Mouse (Mus musculus) CD8-positive naive resting alpha-beta T cell, adult 57 days (primary cell): Measurements from ENCODE around the gene Ak8. TPM values are rescaled to one million over a fixed set of nuclear protein-coding genes. Genes with fewer than 3 reads are reported as not detected.

ENCODE experiments used
- total RNA-seq: library from RNA; stranded (reverse); gene quantifications from one replicate; pipeline ENCODE4 v1.2.4, GENCODE M21; 2023

Gene Ak8
- not detected for total RNA-seq

GRCm38 (mm10) chr2:28699361-28700335 lies at the start of gene Ak8, which contains the start of gene Spaca9:
Gene Ak8, plus strand, starts transcription at chr2:28700164.
Gene Spaca9, minus strand, starts transcription at chr2:28699727.

GRCm38 (mm10) chr2:28840222-28840951 lies 140.4 kb downstream of the Ak8 start, which contains the start of the genes Gtf3c4 and Ddx31:
Gene Gtf3c4, minus strand, starts transcription at chr2:28840360.
Gene Ddx31, plus strand, starts transcription at chr2:28840406.

Other genes starting within 250 kb of the Ak8 start
- gene 1700007K13Rik, start 233.8 kb upstream of the Ak8 start, total RNA-seq: not detected
- 23.2 TPM for gene Mrps2, start 232.1 kb upstream of the Ak8 start, total RNA-seq
- gene Gbgt1, start 203.3 kb upstream of the Ak8 start, total RNA-seq: 0.64 TPM
- gene Gm10134, start 194.1 kb upstream of the Ak8 start, total RNA-seq: not detected
- gene Ralgds, start 187.0 kb upstream of the Ak8 start, total RNA-seq: 50.5 TPM
- gene Cel, start 136.8 kb upstream of the Ak8 start, total RNA-seq: 6.8 TPM
- 28.1 TPM for gene Gtf3c5, start 116.4 kb upstream of the Ak8 start, total RNA-seq
- 0.52 TPM for gene Gfi1b, start 78.2 kb upstream of the Ak8 start, total RNA-seq
- gene Tsc1, start 58.9 kb upstream of the Ak8 start, total RNA-seq: 57.1 TPM
- not detected for gene Spaca9, start 437 bp upstream of the Ak8 start, total RNA-seq
- 11.4 TPM for gene Gtf3c4, start 140.2 kb downstream of the Ak8 start, total RNA-seq
- gene Ddx31, start 140.2 kb downstream of the Ak8 start, total RNA-seq: 24.6 TPM
- gene Barhl1, start 216.5 kb downstream of the Ak8 start, total RNA-seq: not detected